Mouse (Mus musculus): ENCODE measurements around the gene Gm14214.

GRCm38 (mm10) chr2:154776496-154776895 lies 6.7 kb upstream of the Gm14214 start:
- TF ChIP-seq CTCF (IDR thresholded peaks at IDR 0.05; ENCODE audit: low read depth, low read length), result no peak
- TF ChIP-seq TAL1 (conservative IDR thresholded peaks at IDR 0.05; ENCODE audit: low read depth, low read length), result no peak

Measured in G1E (cell line).